ENCODE assay signal across 8 mouse cellular contexts in genomic region chrX:150458136-150458535, GRCm38 (mm10). TPM values are rescaled to one million over a fixed set of nuclear protein-coding genes. Genes with fewer than 3 reads are reported as not detected.
DNase-seq lines count a peak whose midpoint lies in the region; ATAC-seq lines count a peak whose summit lies in the region.

No protein-coding gene starts in this region.

- H3K27ac ChIP-seq in liver, embryonic 11.5 days (ENCODE audit: low read depth, low read length), result no peak overlapping the region

- H3K4me3 ChIP-seq in megakaryocyte, embryonic 14.5 days (replicated peaks), result peak overlapping the region; percentile 62
- H3K4me3 ChIP-seq in liver, embryonic 11.5 days (ENCODE audit: low read depth, low read length), result no peak overlapping the region; the same call in 1 of the 2 replicates

- WGBS in liver, embryonic 11.5 days, result 49% methylated on average over 3 of the region's 3 CpGs

- H3K4me2 ChIP-seq in liver, embryonic 11.5 days, result peak overlapping the region; percentile 52

- ATAC-seq in megakaryocyte, adult 5-6 weeks (ENCODE audit: poor library complexity, severe bottlenecking), result no peak
- ATAC-seq in liver, embryonic 11.5 days (replicated peaks; ENCODE audit: low FRiP score), result no peak

- no peaks in the 10 kb centered on the region for H3K36me3 ChIP-seq in megakaryocyte, embryonic 14.5 days (replicated peaks; ENCODE audit: low read length)
- H3K36me3 ChIP-seq in liver, embryonic 11.5 days (ENCODE audit: control insufficient read depth, insufficient read depth, low read length), result no peaks in the 10 kb centered on the region

- no peak overlapping the region for H3K9ac ChIP-seq in liver, embryonic 11.5 days (ENCODE audit: low read depth, low read length)

- H3K27me3 ChIP-seq in megakaryocyte, embryonic 14.5 days (replicated peaks), result no peaks in the 10 kb centered on the region
- no peaks in the 10 kb centered on the region for H3K27me3 ChIP-seq in liver, embryonic 11.5 days (replicated peaks; ENCODE audit: control insufficient read depth, insufficient read depth, low read length)

- H3K9me3 ChIP-seq in megakaryocyte, embryonic 14.5 days, result no peaks in the 10 kb centered on the region
- no peaks in the 10 kb centered on the region for H3K9me3 ChIP-seq in liver, embryonic 11.5 days (ENCODE audit: control insufficient read depth, low read length)

- H3K4me1 ChIP-seq in megakaryocyte, embryonic 14.5 days, result peaks cover 8% of the 10 kb centered on the region
- H3K4me1 ChIP-seq in liver, embryonic 11.5 days (replicated peaks; ENCODE audit: control insufficient read depth, insufficient read depth, low read length), result peaks cover 2% of the 10 kb centered on the region; the same call in 1 of the 2 replicates

- peak; percentile 29 for DNase-seq in cerebellum, adult 8-10 months
- no peak for DNase-seq in cerebellum, adult 11-12 months
- no peak for DNase-seq in liver, embryonic 11.5 days (ENCODE audit: low spot score)
- DNase-seq in ovary, adult 18-20 months (ENCODE audit: low spot score), result no peak
- no peak for DNase-seq in thymus, postnatal 0 days (ENCODE audit: low spot score)
- no peak for DNase-seq in left cerebral cortex, postnatal 25 days (ENCODE audit: low spot score in 2 of 2)

- intact Hi-C loops in left cerebral cortex, postnatal 25 days (cut with DNase I), result no loop called here

RNA-seq across cellular contexts. Expression of gene Tmem29, which starts 0.8 kb away (rescaled TPM):
- 0.89 TPM in 1 of 2 replicates, not detected in the other for polyA plus RNA-seq in megakaryocyte, embryonic 14.5 days (2012; ENCODE audit: insufficient read depth, low replicate concordance)
- 10.8 and 16.8 TPM in 2 replicates for total RNA-seq in megakaryocyte, adult 5-6 weeks (2015)
- total RNA-seq in megakaryocyte, adult 5-6 weeks (2017), result 11.5 and 13.4 TPM in 2 replicates
- 24.2 and 28.1 TPM in 2 replicates for polyA plus RNA-seq in liver, embryonic 11.5 days (2014; fragmentation: Nextera tagmentation; extraction: Ambion mirVana)
- polyA plus RNA-seq in thymus, postnatal 0 days (2015; fragmentation: Nextera tagmentation; extraction: Ambion mirVana), result 20.2 and 23.7 TPM in 2 replicates
- 10 to 100 TPM; 43.6 to 51.0 TPM for total RNA-seq in left cerebral cortex, postnatal 25 days (2021)

Comparison
In these comparisons a context has a peak if more than half of its experiments do, and no peak if none do; other contexts are left out.
1. RNA of gene Tmem29, which starts 0.8 kb away (polyA plus RNA-seq): 24.2 to 28.1 TPM in liver, embryonic 11.5 days and 20.2 to 23.7 TPM in thymus, postnatal 0 days; 0.89 TPM in megakaryocyte, embryonic 14.5 days; every median in the first group is over 10 times any median in the second.